Mouse (Mus musculus): ENCODE results near the gene Tom1l1. TPM values are rescaled to one million over a fixed set of nuclear protein-coding genes. Genes with fewer than 3 reads are reported as not detected.

Tom1l1 gene
- polyA plus RNA-seq, 1 experiment, result 27.1 TPM

DNA sequence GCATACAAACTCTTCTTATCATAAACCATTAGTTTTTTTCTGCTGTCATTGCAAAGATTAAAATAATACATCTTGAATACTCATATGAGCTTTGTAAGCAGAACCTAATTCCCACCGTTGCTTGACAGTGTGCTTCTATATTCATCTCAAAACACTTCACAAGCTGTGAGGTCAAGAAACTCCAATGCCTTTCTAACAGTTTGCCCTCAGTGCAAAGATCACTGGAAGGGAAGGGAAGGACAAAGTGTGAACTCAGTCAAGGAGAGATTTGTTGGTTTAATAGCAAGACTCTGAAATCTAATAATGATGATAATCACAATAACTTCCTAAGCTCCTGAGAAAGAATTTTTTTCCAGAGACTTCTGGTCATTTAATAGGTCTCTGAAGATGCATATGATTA lies 60.4 kb downstream of the Tom1l1 start:
- TF ChIP-seq POLR2A (IDR thresholded peaks at IDR 0.05; ENCODE audit: low read depth, low read length) (no peak), CTCF (IDR thresholded peaks at IDR 0.05; ENCODE audit: borderline replicate concordance, insufficient read depth, low read length) (no peak)
- Histone ChIP-seq H3K27ac (ENCODE audit: insufficient read depth, low read length) (no peak overlapping the region), H3K4me1 (ENCODE audit: control insufficient read depth, insufficient read depth, low read length) (no peaks in the 10 kb centered on the region), H3K4me3 (ENCODE audit: insufficient read depth, low read length) (no peak overlapping the region)

DNA sequence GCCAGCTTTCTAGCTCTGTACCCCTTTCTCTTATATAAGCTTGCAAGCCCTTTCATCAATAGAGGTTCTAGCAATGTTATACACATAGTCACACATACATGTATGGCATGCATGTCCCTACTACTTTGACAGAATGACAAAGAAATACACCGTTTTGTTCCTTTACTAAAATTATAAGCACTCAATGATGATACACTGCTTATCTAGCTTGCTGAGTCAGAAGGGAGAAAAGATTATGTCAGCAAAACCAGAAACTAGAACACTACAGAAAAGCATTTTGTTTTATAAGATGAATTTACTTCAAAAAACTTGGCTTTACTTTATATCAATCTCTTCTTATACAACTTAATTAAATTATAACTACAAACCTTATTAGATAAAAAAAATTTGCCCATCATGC lies 63.0 kb downstream of the Tom1l1 start:
- H3K4me3 ChIP-seq (ENCODE audit: insufficient read depth, low read length), result no peak overlapping the region
- no peaks in the 10 kb centered on the region for H3K4me1 ChIP-seq (ENCODE audit: control insufficient read depth, insufficient read depth, low read length)
- TF ChIP-seq POLR2A (IDR thresholded peaks at IDR 0.05; ENCODE audit: low read depth, low read length) (no peak), CTCF (IDR thresholded peaks at IDR 0.05; ENCODE audit: borderline replicate concordance, insufficient read depth, low read length) (no peak)
- no peak overlapping the region for H3K27ac ChIP-seq (ENCODE audit: insufficient read depth, low read length)

DNA sequence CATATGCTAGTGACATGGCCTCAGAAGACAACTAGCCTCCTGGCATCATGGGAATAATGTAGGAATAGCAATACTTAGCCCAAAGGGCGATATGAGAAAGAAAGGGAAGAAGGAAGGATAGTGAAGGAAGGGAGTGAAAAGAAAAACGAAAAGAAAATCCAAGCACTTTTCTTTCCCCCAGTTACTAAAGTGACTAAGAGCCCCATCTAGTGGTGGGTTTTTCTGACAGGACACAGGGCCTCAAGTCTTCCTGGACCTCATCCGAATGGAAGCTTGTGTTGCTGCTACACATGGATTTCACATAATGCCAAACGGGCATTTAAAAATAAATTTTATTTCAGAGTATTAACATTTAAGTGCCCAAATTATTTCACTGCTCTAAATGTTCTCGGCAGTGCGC lies 64.7 kb downstream of the Tom1l1 start:
- Histone ChIP-seq H3K4me1 (ENCODE audit: control insufficient read depth, insufficient read depth, low read length) (no peaks in the 10 kb centered on the region), H3K27ac (ENCODE audit: insufficient read depth, low read length) (no peak overlapping the region), H3K4me3 (ENCODE audit: insufficient read depth, low read length) (no peak overlapping the region)
- TF ChIP-seq POLR2A (IDR thresholded peaks at IDR 0.05; ENCODE audit: low read depth, low read length) (no peak), CTCF (IDR thresholded peaks at IDR 0.05; ENCODE audit: borderline replicate concordance, insufficient read depth, low read length) (no peak)

DNA sequence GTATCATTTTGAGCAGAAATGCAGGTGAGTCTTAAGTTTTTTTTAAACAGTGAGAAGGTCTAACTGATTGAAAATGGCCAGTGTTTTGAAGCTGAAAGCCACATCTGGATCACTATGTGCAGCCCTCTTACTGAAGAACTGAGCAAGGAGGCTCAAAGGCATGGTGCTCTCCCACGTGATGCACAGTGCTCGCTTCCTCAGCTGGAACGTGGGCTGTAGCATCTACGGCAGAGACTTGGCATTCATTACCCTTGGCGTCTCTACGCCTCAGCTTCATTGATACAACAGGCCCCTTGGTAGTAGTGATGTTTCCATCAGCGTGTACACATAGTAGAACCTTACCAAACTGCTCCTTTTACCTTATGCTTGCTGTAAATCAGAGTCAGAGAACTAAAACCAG lies 65.7 kb downstream of the Tom1l1 start:
- TF ChIP-seq CTCF (IDR thresholded peaks at IDR 0.05; ENCODE audit: borderline replicate concordance, insufficient read depth, low read length), result no peak
- TF ChIP-seq POLR2A (IDR thresholded peaks at IDR 0.05; ENCODE audit: low read depth, low read length), result no peak
- no peaks in the 10 kb centered on the region for H3K4me1 ChIP-seq (ENCODE audit: control insufficient read depth, insufficient read depth, low read length)
- H3K4me3 ChIP-seq (ENCODE audit: insufficient read depth, low read length), result no peak overlapping the region
- H3K27ac ChIP-seq (ENCODE audit: insufficient read depth, low read length), result no peak overlapping the region

DNA sequence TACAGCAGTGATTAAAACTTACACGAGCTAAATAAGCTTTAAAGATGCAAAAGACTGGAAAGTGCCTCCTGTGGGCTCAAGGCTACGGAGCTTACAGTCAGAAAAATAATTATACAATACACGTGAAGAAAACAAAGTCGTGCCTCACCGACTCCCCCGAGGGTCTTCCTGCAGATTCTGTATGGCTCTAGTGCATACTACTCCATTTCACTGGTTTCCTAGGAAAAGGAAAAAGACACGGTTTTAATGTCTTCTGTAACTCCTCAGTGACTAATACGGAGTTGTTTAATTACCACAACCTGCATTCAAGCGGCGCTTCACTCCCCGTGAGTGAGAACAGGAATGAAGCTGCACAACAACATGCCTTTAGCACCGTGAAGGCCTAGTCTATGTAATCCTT lies 66.1 kb downstream of the Tom1l1 start:
- TF ChIP-seq CTCF (IDR thresholded peaks at IDR 0.05; ENCODE audit: borderline replicate concordance, insufficient read depth, low read length), result no peak
- no peak for TF ChIP-seq POLR2A (IDR thresholded peaks at IDR 0.05; ENCODE audit: low read depth, low read length)
- Histone ChIP-seq H3K4me3 (ENCODE audit: insufficient read depth, low read length) (no peak overlapping the region), H3K4me1 (ENCODE audit: control insufficient read depth, insufficient read depth, low read length) (no peaks in the 10 kb centered on the region), H3K27ac (ENCODE audit: insufficient read depth, low read length) (no peak overlapping the region)

DNA sequence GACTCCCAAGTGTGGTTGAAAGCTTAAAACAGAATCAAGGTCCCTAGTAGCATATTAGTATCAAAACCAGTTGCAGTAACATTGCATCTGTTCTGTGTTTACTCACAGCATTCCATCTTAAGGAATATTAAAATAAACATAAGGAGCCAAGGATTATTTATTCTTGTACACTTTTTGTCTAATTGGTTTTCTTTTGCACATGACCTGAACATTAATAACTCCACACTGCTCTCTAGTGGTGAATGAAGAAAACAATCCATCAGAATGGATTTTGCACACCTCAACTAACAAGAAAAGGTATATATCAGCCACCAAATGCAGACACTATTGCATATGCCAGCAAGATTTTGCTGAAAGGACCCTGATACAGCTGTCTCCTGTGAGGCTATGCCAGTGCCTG lies 71.7 kb downstream of the Tom1l1 start:
- Histone ChIP-seq H3K27ac (ENCODE audit: insufficient read depth, low read length) (no peak overlapping the region), H3K4me3 (ENCODE audit: insufficient read depth, low read length) (no peak overlapping the region), H3K4me1 (ENCODE audit: control insufficient read depth, insufficient read depth, low read length) (no peaks in the 10 kb centered on the region)
- no peak for TF ChIP-seq CTCF (IDR thresholded peaks at IDR 0.05; ENCODE audit: borderline replicate concordance, insufficient read depth, low read length)
- TF ChIP-seq POLR2A (IDR thresholded peaks at IDR 0.05; ENCODE audit: low read depth, low read length), result no peak

DNA sequence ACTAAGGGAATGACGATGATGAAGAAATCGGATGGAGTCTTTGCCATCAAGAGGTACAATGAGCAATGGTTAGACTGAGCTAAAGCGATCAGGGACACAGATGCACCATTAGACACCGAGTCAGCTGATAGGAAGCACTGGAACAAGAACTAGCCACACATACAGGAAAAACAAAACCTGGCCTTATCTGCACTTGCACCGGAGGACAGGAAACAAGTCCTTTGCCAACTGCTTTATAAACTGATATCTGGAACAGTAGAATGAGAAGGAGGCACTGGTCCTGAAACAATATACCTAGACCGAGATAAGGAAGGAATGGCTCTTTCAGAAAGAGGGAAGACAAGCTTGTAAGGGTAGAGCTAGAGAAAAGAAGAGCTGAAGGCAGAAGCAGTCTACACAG lies 73.4 kb downstream of the Tom1l1 start:
- H3K27ac ChIP-seq (ENCODE audit: insufficient read depth, low read length), result no peak overlapping the region
- H3K4me1 ChIP-seq (ENCODE audit: control insufficient read depth, insufficient read depth, low read length), result no peaks in the 10 kb centered on the region
- TF ChIP-seq CTCF (IDR thresholded peaks at IDR 0.05; ENCODE audit: borderline replicate concordance, insufficient read depth, low read length) (no peak), POLR2A (IDR thresholded peaks at IDR 0.05; ENCODE audit: low read depth, low read length) (no peak)
- H3K4me3 ChIP-seq (ENCODE audit: insufficient read depth, low read length), result no peak overlapping the region

DNA sequence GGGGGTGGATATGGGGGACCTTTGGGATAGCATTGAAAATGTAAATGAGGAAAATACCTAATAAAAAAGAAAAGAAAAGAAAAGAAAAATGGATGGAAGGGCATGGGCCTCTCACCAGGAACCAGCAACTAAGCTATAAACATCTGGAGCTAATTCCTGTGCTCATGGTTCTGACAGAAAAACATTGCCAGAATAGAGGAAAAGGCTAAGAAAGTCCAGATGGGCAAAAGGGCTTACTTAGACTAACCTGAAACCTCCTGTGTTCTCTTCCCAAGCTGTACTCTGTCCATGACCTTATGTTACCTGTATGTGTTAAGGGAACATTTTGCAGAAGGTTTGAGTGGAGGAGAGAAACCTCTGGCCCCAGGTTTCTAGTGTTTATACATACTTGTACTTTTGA lies 76.0 kb downstream of the Tom1l1 start:
- no peak overlapping the region for H3K27ac ChIP-seq (ENCODE audit: insufficient read depth, low read length)
- no peaks in the 10 kb centered on the region for H3K4me1 ChIP-seq (ENCODE audit: control insufficient read depth, insufficient read depth, low read length)
- TF ChIP-seq CTCF (IDR thresholded peaks at IDR 0.05; ENCODE audit: borderline replicate concordance, insufficient read depth, low read length) (no peak), POLR2A (IDR thresholded peaks at IDR 0.05; ENCODE audit: low read depth, low read length) (no peak)

DNA sequence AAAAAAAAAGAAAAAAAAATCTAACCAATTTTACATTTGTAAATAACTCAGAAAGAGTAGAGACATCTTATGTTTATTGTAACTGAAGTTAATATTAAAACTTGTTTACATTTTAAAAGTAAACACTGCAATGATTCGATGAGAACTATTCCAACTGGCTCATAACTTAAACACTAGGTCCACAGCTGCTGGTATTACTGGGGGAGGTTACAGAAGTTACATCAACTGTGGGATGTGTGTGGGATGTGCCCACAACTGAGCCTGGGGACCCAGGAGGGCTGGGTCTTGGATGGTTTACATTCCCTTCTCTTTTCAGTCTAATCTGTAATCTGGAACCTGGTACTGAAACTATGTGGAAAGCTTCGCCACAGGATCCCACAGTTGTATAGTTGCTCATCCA lies 85.1 kb downstream of the Tom1l1 start:
- Histone ChIP-seq H3K4me3 (ENCODE audit: insufficient read depth, low read length) (no peak overlapping the region), H3K4me1 (ENCODE audit: control insufficient read depth, insufficient read depth, low read length) (no peaks in the 10 kb centered on the region), H3K27ac (ENCODE audit: insufficient read depth, low read length) (no peak overlapping the region)
- TF ChIP-seq CTCF (IDR thresholded peaks at IDR 0.05; ENCODE audit: borderline replicate concordance, insufficient read depth, low read length), result no peak

More for the DNA sequence above, 76.0 kb downstream of the Tom1l1 start:
- H3K4me3 ChIP-seq (ENCODE audit: insufficient read depth, low read length), result no peak overlapping the region

DNA sequence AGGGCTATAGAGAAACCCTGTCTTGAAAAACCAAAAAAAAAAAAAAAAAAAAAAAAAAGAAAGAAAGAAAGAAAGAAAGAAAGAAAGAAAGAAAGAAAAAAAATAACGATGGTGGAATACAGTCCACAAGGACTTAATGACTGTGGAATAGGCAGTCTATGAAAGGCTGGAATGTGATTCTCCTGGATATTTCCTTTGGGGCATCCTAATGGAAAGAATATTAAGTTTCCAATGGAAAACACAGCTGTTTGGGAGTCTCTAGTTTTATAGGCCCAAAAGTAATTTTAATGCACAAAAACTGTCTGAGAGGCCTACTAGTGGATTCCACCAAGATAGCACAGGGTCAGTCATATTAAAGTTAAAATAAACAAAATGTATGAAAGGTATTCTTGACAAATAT lies 92.3 kb downstream of the Tom1l1 start:
- no peaks in the 10 kb centered on the region for H3K4me1 ChIP-seq (ENCODE audit: control insufficient read depth, insufficient read depth, low read length)
- H3K27ac ChIP-seq (ENCODE audit: insufficient read depth, low read length), result no peak overlapping the region
- H3K4me3 ChIP-seq (ENCODE audit: insufficient read depth, low read length), result no peak overlapping the region
- TF ChIP-seq CTCF (IDR thresholded peaks at IDR 0.05; ENCODE audit: borderline replicate concordance, insufficient read depth, low read length) (no peak), POLR2A (IDR thresholded peaks at IDR 0.05; ENCODE audit: low read depth, low read length) (no peak)

Other genes starting within 250 kb of the Tom1l1 start
- 21.9 and 23.3 TPM in 2 replicates for gene Stxbp4, start 50.3 kb downstream of the Tom1l1 start, polyA plus RNA-seq (2011; ENCODE audit: insufficient read length, low read depth, missing spikeins)
- gene Cox11, start 50.2 kb downstream of the Tom1l1 start, polyA plus RNA-seq (2011; ENCODE audit: insufficient read length, low read depth, missing spikeins), result 14.7 and 18.6 TPM in 2 replicates

All from embryonic fibroblast, embryonic 13.5 days (primary cell).